Mouse (Mus musculus): ENCODE data around the gene Fhit.

Fhit gene

DNA sequence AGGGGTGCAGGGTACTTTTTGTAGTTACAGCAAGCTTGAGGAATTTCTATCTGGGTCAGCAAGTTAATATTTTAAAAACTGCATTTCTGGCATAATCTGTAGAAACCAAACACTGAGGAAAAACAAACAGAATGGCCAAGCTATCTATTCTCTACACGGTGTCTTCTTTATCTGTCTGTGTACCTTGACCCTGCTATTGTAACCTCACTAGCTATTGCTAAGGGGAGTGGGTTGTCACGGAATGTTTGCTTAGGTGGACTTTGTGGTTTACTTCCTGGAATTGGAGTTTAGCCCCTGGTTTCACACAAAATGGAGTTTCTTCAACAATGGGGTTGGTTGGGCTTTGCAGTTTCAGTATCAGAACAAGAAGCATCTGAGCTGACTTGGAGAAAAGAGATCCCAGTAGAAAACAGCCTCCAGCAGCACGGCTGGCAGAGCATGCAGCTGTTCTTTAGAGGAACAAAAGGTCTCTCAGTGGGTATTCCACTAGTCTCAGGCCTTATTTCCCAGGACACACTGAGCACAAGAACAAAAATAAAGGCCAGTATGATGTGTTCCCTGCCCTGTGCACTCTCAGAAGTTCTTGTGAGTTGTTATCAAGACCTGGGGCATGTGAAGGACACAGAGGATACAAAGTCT, 1540.8 kb downstream of the Fhit start:
- no peak for DNase-seq (ENCODE audit: low spot score in 2 of 2)

DNA sequence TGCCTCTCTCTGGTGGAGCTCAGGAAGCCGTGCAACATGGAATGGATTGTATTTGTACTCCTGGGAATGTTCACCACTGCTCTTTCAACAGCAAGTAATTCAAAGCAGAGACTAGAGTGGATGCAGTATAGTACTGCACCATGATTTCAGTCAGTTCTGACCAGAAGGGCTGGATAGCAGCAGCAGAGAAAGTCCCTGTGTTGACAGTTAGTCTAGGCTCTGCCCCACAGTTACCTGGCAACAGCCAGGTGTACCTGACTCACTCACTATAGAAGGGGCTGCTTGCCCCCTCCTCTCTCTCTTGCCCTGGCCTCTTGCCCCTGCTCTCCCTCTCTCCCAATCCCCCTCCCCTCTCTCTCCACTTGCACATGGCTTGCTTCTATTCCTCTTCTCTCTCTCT, 1542.0 kb downstream of the Fhit start:
- no peak for DNase-seq (ENCODE audit: low spot score in 2 of 2)

DNA sequence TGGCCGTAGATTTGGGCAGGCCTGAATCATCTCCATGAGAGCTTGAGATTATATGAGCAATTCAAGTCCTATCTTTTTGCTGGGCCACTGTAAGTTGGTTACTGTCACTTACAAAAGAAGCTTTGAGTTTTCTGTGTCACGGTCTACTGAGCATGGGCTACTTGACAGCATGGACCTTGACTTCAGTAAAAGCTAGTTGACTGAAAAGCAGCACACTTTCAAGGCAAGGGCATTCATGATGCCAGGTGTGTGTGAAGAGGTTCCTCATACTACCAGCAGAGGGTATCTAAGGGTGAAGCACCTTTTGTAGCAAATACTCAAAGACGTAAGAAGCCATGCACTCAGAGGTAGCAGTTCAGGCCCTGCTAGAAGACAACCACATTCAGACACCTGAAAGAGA, 1548.7 kb downstream of the Fhit start:
- no peak for DNase-seq (ENCODE audit: low spot score in 2 of 2)

DNA sequence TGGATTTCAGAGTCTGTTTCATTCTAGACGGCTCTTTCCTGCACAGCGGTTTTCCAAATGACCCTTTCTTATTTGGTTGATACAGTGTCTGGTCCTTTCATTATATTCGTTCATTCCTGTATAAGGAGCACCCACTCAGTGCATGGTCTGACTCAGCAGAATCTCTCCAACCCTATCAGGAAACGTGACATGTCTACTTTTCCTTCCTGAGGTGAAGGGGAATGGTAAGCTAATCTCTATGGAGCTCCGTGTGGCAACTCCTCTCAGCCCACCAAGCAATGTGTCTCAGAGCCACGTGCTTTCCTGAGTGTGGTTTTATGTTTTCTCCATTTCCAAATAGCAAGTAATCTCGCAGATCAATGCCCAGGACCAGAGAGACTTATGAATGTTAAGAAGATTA, 1552.7 kb downstream of the Fhit start:
- no peak for DNase-seq (ENCODE audit: low spot score in 2 of 2)

DNA sequence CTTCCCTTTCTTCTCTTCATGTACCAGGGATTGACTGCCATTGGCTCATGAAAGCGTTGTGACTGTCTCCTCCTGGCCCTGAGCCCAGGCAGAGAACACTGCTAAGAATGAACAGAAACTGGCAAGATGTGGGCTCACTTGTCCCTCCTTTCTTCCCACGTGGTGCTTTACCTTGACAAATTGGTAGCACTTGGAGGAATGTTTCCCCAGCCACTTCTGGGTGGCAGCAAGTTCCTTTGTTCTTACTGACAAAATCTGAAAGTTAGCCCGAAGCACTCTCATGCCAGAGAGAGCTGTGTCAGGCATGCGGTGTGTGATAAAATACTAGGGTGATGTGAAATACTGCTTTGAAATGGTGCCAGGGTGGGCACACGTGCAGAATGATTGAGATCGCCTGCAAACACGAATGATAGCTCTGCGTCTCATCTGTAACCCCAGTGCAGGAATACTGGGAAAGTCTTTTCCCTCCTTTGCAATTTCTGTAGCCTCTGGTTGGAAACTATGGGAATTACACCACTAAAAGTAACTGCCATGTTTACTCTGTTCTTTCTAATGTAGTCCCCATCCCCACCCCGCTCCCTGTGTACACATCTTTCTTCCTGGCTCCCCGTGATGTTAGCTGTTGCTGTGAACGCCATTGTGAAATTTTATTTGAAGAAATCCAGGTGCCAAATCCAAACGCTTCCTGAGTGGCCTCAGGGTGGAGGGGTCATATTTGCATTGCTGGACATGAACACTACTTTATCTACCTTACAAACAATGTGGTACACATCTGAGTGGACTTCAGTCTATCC, 1555.1 kb downstream of the Fhit start:
- no peak for DNase-seq (ENCODE audit: low spot score in 2 of 2)

DNA sequence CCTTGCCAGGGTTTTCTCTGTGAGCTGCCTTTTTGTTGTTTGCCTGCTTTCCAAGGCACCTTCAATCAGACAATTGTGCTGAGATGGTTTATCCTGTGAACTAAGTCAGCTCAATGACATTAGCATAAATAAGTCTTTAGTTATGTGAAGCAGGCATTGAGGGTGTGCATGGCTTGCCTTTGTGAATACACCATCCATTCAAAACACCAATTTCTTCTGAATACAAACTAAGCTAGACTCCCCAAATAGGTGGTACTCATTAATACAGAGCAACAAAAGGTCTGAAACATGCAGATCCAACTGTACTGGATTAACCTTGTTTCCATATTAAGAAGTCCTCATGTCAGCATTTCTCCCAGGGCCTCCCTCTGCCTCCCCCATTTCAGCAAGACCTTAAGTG, 1561.6 kb downstream of the Fhit start:
- no peak for DNase-seq (ENCODE audit: low spot score in 2 of 2)

DNA sequence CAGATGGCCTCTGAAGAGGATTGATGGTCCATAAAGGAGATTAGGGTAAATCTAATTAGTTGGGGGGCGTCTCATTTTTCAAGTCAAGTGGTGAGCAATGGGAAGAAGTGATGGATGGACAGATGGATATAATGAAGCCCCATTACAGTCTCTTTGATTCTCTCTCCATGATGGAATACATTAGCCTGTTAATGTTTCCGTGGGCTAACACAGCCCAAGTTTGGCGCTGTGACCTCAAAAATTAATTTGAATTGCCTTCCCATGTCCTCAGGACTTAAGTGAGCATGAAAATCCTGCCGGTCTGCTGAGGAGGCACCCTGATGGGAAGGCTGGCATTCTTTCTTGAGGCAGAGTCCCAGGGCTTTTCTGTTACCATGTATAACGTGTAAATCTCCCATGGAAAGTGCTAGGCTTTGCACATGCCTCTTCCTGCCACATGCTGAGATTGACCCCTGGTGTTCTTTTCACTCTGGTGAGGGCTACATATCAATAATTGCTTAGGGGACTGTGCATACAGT, 1564.3 kb downstream of the Fhit start:
- no peak for DNase-seq (ENCODE audit: low spot score in 2 of 2)

DNA sequence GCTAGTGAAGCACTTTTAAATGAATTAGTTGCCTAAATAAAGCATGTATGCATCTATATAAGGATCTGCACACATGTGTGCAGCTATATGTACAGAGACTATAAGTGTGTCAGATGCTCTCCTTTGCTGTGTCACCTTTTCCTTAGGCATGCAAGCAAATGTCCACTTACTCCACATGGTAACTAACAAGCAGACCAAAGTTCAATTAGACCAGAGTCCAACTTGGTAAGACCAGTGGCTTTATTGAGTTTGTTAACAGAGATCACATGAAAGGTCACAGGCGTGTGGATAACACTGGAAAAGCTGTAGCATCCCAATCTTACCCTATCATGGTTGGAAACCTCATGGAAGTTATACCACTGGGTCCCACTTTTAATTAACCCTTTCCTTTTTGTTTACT, 1572.7 kb downstream of the Fhit start:
- no peak for DNase-seq (ENCODE audit: low spot score in 2 of 2)

DNA sequence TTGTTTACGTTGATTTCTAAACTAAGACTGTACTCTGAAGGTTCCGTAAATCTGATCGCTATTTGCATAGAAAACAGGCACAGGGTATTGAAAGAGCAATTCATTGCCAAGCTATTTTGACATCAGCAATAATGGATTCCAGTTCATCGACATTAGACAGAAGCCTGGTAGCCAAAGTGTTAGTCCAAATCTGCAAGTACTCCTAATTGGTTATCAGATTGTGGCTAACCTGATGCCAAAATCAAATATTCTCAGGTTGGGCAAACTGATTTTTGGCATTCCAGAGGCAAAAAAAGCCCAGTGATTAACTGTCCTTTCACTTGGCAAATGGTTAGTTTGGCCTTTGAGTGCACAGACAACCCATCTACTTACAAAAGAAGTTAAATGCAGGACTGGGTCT, 1573.9 kb downstream of the Fhit start:
- DNase-seq (ENCODE audit: low spot score in 2 of 2): no peak

DNA sequence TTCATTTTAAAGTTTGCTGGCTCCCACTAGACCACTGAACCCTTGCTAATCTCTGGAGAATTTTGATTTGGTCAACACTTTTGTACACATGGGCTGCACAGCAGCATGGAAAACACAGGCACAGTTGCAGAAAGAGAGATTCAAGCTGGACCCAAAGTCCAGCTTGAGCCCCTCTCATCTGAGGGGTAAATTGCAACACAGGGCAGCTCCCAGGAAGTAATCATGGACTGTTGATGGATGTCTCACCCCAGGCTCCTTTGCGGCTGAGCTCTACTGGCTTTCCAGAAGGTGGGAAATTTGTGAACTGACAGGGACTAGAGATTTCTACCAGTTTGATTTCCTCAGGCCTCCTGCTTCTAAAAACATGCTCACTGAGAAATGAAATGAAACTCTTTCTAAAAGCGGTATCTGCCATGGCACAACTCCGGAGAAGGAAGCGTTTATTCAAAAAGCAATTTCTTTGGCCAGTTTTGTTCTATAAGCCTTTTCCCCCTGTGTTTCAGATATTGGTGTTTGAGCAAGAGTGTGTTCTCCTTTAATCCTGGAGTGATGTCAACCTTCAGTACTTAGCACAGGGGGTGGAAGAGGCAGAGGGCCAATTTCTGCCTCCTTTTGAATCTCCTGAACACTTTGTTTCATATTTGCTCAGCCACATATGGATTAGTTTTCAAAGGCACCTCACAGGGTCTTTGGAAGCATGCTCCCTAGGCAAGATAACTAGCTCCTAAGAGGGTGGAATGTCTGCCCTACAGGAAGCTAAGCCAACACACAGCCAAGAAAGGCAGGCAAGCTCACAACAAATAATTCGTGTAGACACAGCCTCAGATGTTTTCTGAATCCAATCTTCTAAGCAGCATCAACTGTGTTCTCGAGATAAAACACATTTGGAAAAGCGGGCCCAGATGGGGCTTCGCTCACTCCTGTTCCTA, 1578.3 kb downstream of the Fhit start:
- DNase-seq (ENCODE audit: low spot score in 2 of 2): no peak

DNA sequence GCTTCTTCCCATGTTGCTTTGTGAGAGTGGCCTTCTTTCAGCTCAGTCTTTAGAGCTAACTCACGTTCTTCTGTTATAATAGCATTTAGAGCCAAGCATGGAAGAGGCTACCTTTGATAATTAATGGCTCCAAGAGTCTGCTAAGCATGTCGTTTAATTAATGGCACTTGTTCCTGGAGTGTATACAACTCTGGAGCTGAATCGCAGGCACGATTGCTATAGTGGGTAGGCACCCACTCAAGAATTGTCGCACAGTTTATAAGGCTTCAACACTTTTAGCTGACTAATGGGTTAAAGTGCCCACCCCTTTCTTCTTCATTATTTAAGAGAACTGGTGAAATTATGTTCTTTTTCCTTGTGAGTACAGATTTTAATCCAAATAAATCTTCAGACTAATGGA, 1605.5 kb downstream of the Fhit start:
- no peak for DNase-seq (ENCODE audit: low spot score in 2 of 2)

DNA sequence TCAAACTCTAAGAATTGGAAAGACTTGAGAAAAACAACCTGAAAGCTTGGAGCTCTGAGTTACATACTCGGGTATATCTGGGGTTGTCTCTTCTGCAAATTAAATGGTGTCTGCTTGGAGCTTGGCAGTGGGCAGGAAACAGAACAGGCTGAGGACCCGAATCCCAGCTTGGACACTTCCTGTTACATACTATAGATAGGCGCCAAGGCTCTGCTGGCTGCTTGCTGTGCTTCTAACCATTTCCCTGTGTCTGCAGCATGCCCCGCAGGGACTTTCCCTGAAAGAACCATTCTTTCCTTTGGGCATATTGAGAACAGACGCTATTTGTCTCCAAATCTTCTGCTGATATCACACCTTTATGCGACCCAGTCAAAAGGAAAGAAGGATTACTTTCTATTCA, 1606.0 kb downstream of the Fhit start:
- no peak for DNase-seq (ENCODE audit: low spot score in 2 of 2)

DNA sequence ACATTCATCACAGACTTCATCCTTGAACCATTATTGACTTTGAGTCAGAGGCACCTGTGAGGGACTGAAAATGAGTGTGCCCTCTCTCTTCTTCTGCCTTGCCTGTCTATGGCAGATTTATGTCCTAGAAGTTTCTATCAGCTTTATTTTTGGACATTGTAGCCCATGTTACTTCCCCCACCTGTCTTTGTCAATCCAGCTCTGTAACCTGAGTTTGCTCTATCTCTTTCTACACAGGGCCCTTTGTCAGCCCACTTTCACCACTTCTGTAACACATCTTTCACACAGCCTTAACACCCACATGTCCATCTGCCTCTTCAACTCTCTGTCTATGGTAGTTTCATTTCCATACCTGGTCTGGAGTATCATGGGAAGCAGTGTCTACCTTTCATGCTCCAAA, 1609.7 kb downstream of the Fhit start:
- no peak for DNase-seq (ENCODE audit: low spot score in 2 of 2)

DNA sequence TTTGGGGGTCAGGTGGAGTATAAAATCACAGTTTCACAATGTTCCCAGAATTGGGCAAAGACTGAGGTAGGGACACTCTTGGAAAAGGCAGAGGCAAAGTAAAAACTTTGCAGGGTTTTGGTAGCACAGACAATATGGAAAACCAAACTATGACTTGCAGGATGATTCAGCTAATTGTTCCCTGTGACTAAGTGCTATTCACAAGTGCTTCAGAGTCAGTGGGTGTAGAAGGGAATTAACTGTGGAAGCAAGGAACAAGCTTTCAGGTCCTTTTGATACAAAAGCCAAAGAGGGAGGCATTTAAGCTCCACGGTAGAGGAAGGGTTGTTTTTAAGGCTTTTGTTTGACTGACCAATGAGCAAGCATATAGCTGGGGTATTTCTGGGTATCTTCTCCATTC, 1613.9 kb downstream of the Fhit start:
- DNase-seq (ENCODE audit: low spot score in 2 of 2): no peak

DNA sequence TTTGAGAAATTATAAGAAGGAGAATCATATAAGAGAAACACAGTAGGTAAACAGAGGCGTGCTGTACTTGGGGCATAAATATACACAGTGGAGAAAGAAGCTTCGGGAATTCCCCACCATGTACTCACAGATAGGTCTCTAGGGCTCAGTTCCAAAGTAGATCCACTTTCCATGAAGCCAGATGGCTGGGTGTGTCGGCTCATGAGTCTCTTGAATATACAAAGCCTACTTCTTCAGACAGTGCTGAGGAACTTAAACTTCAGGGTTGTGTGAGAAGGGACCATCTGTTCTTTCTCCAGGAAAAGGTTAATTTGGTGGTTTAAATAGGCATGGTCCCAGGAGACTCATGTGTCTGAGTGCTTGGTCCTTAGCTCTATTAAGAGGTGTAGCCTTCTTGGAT, 1617.5 kb downstream of the Fhit start:
- no peak for DNase-seq (ENCODE audit: low spot score in 2 of 2)

DNA sequence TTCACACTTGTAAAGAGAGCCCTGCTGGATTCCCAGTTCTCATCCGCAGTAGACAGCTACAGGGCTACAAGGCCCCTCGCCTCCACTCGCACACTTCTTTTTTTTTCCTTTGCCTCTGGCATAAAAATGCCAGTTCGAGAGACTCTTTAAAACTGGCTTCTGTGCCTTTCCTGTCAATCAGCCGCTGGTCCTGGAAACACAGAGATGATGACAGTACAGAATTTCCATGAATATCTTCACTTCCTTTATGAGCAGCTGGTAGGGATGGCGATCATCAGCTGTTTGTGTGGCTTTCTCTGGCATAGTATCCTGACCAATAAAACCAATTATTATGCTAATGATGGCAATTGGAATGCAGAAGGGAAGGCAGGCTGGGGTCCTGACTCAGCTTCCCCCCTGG, 1626.3 kb downstream of the Fhit start:
- DNase-seq (ENCODE audit: low spot score in 2 of 2): no peak

DNA sequence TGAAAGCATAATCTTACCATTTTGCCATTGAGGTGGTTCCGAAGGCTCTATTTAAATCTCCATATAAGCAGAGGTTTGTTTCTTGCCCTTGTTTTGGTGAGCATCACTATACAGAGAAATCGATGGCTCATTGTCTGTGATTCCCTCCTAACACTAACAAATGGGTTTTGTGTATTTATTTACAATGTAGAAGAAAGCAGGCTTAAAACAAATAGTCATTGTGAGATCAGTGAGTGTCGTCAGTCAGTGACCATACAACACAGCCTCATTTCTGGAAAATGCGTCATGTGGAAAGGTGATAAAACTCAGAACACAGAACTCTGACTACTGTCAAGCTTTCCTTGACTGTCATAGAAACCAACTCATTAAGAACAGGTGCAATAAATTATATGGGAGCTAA, 1632.6 kb downstream of the Fhit start:
- DNase-seq (ENCODE audit: low spot score in 2 of 2): no peak

DNA sequence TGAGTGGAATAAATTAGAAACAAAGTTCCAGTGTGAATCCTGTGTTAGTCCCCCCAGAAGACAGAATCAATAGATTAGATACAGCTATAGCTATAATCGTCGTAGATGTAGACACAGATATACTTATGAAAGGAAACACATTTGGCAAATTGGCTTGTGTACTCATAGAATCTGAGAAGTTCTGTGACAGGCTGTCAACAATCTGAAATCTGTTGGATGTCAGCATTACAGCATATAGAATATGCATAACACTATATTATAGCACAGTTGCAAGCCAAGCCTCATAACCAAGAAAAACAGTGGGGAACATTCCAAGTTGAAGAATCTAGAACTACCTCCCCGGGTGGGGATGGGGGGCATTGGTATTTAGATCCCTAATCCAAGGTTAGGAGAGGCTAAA, 1635.7 kb downstream of the Fhit start:
- no peak for DNase-seq (ENCODE audit: low spot score in 2 of 2)

DNA sequence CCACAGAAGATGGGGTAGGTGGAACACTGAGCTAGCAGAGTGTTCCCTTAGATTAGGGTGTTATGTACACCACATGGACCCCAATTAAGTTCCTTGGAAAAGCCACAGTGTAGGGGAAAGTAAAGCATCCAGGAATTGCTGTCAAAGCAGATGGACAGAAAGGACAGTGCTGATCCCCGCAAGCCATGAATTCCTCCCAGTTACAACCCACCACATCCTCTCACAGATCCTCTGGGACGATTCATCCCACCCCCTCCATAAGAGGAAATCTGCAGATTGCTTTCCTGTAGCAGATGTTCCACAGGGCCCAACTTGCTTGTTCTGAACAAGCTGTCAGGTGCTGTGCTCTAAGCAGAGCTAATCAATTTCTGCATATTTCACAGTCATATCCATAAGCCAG, 1644.2 kb downstream of the Fhit start:
- DNase-seq (ENCODE audit: low spot score in 2 of 2): no peak

DNA sequence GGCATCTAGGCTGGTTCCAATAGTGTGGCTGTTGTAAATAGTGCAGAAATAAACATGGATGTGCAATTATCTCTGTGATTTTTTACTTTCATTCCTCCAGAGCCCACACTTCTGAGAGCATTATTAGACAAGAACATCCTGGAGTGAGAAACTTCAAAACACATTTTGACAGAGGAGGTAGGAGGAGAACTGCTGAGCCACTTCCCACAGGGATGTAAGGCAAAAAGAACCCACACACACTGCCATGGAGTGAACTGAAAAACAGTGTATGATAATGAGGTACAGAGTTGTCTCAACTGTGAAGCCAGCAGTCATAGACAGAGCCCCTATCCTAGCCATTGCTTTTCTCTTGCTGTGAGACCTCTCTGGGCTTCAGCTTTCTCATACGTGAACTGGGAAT, 1652.2 kb downstream of the Fhit start:
- no peak for DNase-seq (ENCODE audit: low spot score in 2 of 2)
